Mouse (Mus musculus): ENCODE measurements at regions not wholly inside any gene's neighbourhood (a gene's known extent, or its start where the extent isn't known, plus 50 kb on each side); places are given as distances from the start of the nearest gene placed in this dataset.
A peak's percentile ranks its signal among the peaks of the same experiment; 100 is the strongest.

DNA sequence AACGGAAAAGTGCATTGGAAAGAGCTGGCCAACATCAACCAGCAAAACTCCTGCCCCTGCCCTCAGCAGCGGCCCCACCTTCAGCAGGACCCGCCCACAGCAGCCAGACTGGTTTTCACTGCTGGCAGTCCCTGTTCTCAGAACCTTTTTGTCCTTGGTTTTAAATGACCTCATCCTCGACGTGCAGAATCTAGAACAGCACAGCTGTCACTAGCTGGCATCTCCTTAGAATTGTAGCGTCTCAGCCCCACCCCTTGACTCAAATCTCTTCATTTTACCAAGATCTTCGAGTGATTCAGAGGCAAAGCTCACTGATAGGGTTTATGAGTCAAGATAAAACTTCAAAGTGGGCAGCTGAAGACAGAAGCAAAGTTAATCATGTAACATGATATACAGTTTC lies 57.8 kb upstream of the Akap13 start:
- TF ChIP-seq POLR2A (IDR thresholded peaks at IDR 0.05; ENCODE audit: insufficient read length, low read depth) (no peak), SRF (IDR thresholded peaks at IDR 0.05; ENCODE audit: control insufficient read depth, insufficient read length, low read depth) (no peak), POLR2AphosphoS2 (IDR thresholded peaks at IDR 0.05; ENCODE audit: insufficient read length, low read depth) (no peak), MAX (IDR thresholded peaks at IDR 0.05; ENCODE audit: low read depth) (no peak), MYOD1 (IDR thresholded peaks at IDR 0.05; ENCODE audit: control insufficient read depth in 1 of 3, insufficient read length in 2 of 3, low read depth in 2 of 3) (peak in 2 of 3 experiments; percentile 80 to 87), E2F4 (IDR thresholded peaks at IDR 0.05; ENCODE audit: insufficient read depth) (no peak), MYOG (IDR thresholded peaks at IDR 0.05; ENCODE audit: control insufficient read depth in 1 of 3, insufficient read depth in 1 of 3, insufficient read length in 2 of 3, low read depth in 2 of 3) (peak in 2 of 3 experiments; percentile 63 to 88)

Data from myocyte (in vitro differentiated cells).